Mouse (Mus musculus) spleen, postnatal 4 days (tissue): ENCODE measurements around the gene Col19a1.

Source experiments
- DNase-seq, 2 experiments: peaks; one replicate each; pipeline ENCODE4 v3.0.0; 2022; ENCODE audit warnings: low spot score in 2 of 2

Gene Col19a1

DNA sequence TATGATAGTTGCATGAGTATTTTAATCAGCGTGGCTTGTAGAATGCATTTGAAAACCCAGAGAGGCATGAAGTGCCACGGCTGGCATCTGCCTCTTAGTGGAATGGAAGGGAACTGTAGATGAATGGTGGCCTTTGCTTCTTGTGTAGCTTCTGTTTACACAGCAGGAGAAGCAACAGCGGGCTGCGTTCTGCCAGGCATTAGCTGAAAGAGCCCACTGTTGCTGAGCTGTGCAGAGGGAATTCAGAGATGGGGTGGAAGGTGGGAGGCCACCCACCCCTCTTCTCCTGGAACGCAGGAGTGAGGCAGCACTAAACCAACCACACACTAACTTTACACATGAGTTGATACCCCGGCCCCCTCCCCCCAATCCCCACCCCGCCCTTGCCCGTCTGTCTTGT is 356.8 kb downstream of the Col19a1 start:
- DNase-seq, result no peak

DNA sequence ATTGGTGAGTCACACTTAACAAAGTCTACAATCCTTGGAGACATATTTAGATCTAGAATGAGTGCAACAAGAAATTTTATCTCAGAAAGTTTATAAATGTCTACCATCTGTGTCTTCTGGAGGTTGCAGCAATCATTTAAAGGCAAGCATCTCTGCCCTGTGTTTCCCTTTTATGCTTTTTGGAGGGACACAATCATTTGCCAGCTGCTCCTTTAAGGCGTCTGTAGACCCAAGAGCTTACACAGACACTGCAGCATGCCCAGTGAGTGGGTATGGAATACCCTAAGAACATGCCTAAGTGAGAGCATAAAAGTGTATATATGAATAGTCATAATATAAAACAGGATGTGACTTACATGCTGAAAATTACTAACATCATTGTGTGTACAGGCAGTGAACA is 357.7 kb downstream of the Col19a1 start:
- no peak for DNase-seq

DNA sequence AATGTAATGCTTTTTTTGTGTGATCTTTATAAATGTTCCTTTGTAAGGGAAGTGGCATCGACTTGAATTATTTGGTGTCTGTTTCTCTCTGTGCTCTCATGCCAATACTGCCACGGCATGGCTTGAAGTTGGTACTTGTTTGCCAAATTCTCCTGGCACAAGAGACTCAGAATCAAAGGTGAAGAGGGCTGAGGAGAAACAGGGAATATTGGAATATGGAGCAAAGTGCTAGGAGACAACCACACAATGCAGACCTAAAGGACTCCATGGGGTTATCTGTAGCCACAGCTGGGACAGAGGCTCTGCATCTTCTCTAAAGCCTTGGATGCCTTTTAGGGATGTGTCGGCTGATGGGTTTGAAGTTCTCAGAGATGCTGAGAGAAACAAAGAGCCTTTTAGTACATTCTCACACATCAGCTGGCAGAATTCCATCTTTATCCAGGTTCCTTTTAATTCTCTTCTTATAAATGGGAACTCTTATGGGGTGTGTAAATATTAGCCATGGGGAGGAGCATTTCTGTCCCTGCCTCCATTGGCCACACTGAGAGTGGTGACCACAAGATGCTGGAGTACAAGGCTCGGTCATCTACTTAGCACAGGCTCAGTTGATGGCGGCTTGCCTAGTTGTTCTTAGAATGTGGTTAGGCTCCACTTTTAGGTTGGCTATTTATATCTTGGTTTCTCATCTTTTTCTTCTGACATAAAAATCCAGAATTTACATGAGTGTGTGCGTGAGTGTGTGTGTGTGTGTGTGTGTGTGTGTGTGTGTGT is 360.1 kb downstream of the Col19a1 start:
- DNase-seq, result no peak

DNA sequence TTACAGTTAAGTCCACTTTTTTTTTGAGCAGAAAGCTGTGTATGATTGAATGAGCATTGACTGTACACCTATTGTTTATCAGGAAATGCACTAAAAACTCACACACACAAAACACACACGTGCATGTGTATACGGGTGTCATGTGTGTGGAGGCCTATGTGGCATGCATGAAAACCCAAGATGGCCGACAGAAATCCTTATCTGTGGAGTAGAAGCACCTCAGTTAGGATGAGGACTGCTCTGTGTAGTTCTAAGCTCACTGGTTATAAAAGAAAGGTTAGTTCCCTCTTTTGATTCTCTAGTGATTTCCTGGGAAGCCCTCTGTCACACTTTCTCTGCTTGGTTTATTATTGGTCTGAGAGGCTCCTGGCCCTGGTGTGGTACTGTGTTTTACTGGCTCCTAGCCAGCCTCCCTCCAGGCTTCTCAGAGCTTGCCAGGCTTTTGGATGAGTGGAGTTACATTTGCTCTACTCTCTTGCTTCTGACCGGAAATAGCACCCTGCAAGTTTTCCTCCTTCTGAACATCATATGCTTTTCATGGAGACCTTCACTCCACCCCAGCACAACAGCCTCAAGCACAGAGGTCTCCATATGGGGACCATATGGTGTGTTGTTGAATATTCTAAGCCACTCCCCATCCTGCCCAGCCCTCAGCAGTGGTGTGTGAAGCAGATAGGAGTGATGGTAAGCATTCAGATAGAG is 361.3 kb downstream of the Col19a1 start:
- DNase-seq, result no peak

DNA sequence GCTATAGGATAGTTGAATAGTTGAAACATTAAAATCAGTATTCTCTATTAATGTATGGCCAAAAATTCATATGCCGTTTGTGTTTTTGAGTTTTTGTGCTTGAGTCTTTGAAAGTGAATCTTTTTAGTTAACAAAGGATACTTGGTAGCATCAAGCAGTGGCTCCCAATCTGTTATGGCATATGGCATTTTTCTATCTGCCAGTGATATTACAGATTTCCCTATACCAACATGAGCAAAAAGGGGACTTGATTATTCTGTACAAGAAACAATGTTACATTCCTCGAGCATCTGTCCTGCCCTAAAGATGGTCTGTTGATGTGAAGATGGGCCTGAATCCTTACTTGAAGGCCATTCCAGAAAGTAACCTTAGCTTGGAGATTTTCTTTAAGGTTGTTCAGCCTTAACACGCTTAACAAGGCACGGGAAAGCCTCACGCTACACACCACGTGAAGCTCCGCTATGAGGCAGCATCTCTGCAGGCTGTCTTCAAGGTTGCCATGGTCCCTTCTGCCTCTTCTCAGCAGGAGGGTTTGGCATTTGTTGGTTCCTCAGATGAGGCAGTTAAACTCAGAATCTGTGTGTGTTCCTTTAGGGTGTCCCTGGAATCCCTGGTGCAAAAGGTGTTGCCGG is 364.2 kb downstream of the Col19a1 start:
- DNase-seq, result no peak

DNA sequence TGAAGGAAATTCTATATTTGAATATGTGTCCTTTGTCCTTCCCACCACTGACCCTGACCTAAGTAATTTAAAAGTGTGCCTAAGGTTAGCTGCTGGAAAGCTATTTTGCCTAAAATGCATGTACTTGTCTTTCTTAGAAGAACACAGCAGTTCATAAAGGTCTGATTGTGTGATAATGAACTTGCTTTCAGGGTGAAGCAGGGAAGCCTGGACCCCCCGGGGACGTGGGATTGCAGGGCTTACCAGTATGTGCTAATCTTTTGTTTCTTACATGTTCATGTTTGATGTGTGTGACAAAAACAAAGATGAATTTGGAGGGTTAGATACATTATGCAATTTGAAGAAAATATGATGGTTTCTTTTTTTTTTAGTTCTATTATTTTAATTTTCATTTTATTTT is 365.0 kb downstream of the Col19a1 start:
- DNase-seq, result no peak

DNA sequence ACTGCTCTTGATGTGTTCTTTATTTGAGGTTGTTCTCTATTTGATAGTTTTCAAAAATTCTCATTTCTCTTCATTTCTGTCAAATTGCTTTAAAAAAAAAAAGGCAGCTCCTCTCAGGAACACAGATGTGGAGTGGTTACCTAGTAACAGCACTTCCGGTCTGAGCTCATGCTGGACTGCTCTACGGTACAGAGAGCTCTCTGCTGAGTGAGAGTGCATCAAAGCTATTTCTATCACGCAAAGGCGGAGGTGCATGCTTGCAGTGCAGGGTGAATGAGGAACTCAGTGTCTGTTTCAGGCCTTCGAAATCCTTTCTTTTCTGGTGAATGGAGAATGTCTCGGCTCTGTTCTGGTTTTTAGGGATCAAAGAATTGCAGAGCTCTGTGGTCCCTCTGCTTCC is 368.2 kb downstream of the Col19a1 start:
- DNase-seq, result no peak
